Mouse (Mus musculus): ENCODE results near the gene Epha10. TPM values are rescaled to one million over a fixed set of nuclear protein-coding genes. Genes with fewer than 3 reads are reported as not detected.

Epha10 gene
- polyA plus RNA-seq (2014; fragmentation: Illumina TruSeq; extraction: RNeasy Lipid Tissue Mini Kit (QIAGEN cat#74804); ENCODE audit: low replicate concordance): not detected

GRCm38 (mm10) chr4:124880599-124880998 lies at the start of gene Epha10:
Gene Epha10, plus strand, starts transcription at chr4:124880899.

GRCm38 (mm10) chr4:124850261-124850913 lies 30.3 kb upstream of the Epha10 start, which contains the start of gene Yrdc:
Gene Yrdc, plus strand, starts transcription at chr4:124850679.

GRCm38 (mm10) chr4:124850933-124851658 lies 29.6 kb upstream of the Epha10 start, which contains the start of gene 1110065P20Rik:
Gene 1110065P20Rik, minus strand, starts transcription at chr4:124851196.

DNA sequence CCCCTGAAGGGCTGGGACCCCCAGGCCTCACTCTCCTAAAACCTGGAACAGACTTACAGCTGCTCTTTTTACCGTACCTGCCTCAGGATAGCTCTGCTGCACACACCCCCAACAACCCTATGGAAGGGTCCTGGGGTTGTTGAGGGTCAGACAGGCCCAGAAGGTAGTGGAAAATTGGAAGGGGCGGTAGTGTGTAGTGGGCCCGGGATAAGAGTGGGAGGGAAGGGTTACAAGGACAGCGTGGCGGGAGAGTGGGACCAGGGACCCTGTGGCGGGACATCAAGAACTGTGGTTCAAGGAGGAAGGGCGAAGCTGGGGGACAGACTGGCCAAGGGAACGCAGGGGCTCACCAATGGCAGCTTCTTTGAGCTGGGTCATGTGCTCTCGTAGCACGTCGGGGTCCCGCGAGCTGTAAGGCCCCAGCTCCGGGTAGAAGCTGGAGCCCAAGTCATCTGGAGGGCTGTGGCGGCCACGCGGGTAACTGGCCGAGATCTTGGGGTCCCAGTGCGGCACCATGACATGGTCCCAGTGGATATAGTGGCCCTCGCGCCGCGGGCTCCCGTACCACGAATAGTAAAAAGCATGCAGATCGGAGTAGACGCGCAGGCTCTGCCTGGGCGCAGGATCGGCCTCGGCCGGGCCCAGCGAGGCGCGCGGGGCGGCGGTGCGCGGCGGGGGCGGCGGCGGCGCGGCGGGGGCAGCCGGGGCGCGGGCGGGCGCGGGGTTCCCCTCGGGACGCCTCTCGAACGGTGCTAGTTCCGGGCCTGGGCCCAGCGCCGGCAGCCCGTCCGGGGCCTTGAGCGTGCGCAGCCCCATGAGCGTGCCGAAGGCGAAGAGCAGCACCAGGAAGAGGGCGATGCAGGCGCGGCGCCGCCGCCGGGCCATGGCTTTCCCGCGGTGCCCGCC lies 19.2 kb upstream of the Epha10 start, which contains the start of gene Maneal:
Gene Maneal (minus strand): TSS at position 889 of the 906 bp plus-strand sequence.

DNA sequence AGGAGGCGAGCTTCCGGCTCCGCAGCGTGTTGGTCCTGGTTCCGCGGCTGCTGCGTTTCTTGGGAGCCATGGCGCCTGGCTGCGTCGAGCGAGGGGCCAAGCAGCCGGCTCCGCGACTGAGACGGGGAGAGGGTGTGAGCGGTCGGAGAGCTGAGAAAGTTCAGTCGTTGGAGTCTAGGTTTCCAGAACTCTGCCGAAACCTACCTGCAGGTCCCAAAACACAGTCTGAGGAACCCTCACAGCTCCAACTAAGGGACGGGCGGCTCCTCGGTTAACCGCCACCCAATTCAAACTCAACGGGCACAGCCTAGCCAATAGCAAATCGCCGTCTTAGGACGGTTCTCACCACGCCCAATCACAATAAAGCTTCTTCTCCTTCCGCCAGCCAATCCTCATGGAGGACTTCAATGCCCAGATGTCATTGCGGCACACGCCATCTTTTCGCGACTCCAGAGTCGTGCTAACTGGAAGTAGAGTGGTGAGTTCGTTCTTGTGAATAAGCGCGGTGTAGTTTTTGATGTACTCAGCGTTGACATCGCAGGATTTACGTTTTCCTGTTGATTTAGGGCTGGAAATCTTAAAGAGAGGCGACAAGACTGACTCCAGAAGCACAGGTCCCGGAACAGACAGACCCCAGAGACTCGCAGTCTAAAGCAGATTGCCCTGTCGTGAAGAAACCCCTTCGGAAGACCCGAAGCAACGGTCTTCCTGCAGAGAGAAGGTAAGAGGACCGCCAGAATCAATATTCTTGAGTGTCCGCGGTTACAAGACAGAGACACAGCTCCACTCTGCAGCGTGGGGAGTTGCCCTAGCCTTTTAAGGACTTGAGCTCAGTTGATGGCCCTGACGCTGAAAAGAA lies 56.1 kb downstream of the Epha10 start, which contains the start of gene 9930104L06Rik:
Gene 9930104L06Rik (plus strand): TSS at position 436 of the 859 bp plus-strand sequence.

GRCm38 (mm10) chr4:124939211-124939610 lies 58.5 kb downstream of the Epha10 start, which contains the start of gene Cdca8:
Gene Cdca8, minus strand, starts transcription at chr4:124939311.

Other genes starting within 250 kb of the Epha10 start
- gene Pou3f1, start 224.1 kb upstream of the Epha10 start, polyA plus RNA-seq (2014; fragmentation: Illumina TruSeq; extraction: RNeasy Lipid Tissue Mini Kit (QIAGEN cat#74804); ENCODE audit: low replicate concordance): not detected
- gene Utp11, start 187.3 kb upstream of the Epha10 start, polyA plus RNA-seq (2014; fragmentation: Illumina TruSeq; extraction: RNeasy Lipid Tissue Mini Kit (QIAGEN cat#74804); ENCODE audit: low replicate concordance): 39.3 TPM
- not detected for gene Fhl3, start 180.2 kb upstream of the Epha10 start, polyA plus RNA-seq (2014; fragmentation: Illumina TruSeq; extraction: RNeasy Lipid Tissue Mini Kit (QIAGEN cat#74804); ENCODE audit: low replicate concordance)
- 25.0 TPM for gene Sf3a3, start 166.1 kb upstream of the Epha10 start, polyA plus RNA-seq (2014; fragmentation: Illumina TruSeq; extraction: RNeasy Lipid Tissue Mini Kit (QIAGEN cat#74804); ENCODE audit: low replicate concordance)
- gene Inpp5b, start 139.0 kb upstream of the Epha10 start, polyA plus RNA-seq (2014; fragmentation: Illumina TruSeq; extraction: RNeasy Lipid Tissue Mini Kit (QIAGEN cat#74804); ENCODE audit: low replicate concordance): 33.3 TPM
- gene Mtf1, start 78.8 kb upstream of the Epha10 start, polyA plus RNA-seq (2014; fragmentation: Illumina TruSeq; extraction: RNeasy Lipid Tissue Mini Kit (QIAGEN cat#74804); ENCODE audit: low replicate concordance): 16.4 TPM
- gene Yrdc, start 30.2 kb upstream of the Epha10 start, polyA plus RNA-seq (2014; fragmentation: Illumina TruSeq; extraction: RNeasy Lipid Tissue Mini Kit (QIAGEN cat#74804); ENCODE audit: low replicate concordance): 18.4 TPM
- gene 1110065P20Rik, start 29.7 kb upstream of the Epha10 start, polyA plus RNA-seq (2014; fragmentation: Illumina TruSeq; extraction: RNeasy Lipid Tissue Mini Kit (QIAGEN cat#74804); ENCODE audit: low replicate concordance): 0.71 TPM
- gene Maneal, start 18.7 kb upstream of the Epha10 start, polyA plus RNA-seq (2014; fragmentation: Illumina TruSeq; extraction: RNeasy Lipid Tissue Mini Kit (QIAGEN cat#74804); ENCODE audit: low replicate concordance): not detected
- 5.0 TPM for gene 9930104L06Rik, start 56.1 kb downstream of the Epha10 start, polyA plus RNA-seq (2014; fragmentation: Illumina TruSeq; extraction: RNeasy Lipid Tissue Mini Kit (QIAGEN cat#74804); ENCODE audit: low replicate concordance)
- gene Cdca8, start 58.4 kb downstream of the Epha10 start, polyA plus RNA-seq (2014; fragmentation: Illumina TruSeq; extraction: RNeasy Lipid Tissue Mini Kit (QIAGEN cat#74804); ENCODE audit: low replicate concordance): 37.2 TPM
- not detected for gene Rspo1, start 105.5 kb downstream of the Epha10 start, polyA plus RNA-seq (2014; fragmentation: Illumina TruSeq; extraction: RNeasy Lipid Tissue Mini Kit (QIAGEN cat#74804); ENCODE audit: low replicate concordance)
- 42.5 TPM for gene Gnl2, start 135.7 kb downstream of the Epha10 start, polyA plus RNA-seq (2014; fragmentation: Illumina TruSeq; extraction: RNeasy Lipid Tissue Mini Kit (QIAGEN cat#74804); ENCODE audit: low replicate concordance)
- not detected for gene Dnali1, start 184.8 kb downstream of the Epha10 start, polyA plus RNA-seq (2014; fragmentation: Illumina TruSeq; extraction: RNeasy Lipid Tissue Mini Kit (QIAGEN cat#74804); ENCODE audit: low replicate concordance)
- gene Snip1, start 185.8 kb downstream of the Epha10 start, polyA plus RNA-seq (2014; fragmentation: Illumina TruSeq; extraction: RNeasy Lipid Tissue Mini Kit (QIAGEN cat#74804); ENCODE audit: low replicate concordance): 12.2 TPM
- 19.3 TPM for gene Meaf6, start 204.2 kb downstream of the Epha10 start, polyA plus RNA-seq (2014; fragmentation: Illumina TruSeq; extraction: RNeasy Lipid Tissue Mini Kit (QIAGEN cat#74804); ENCODE audit: low replicate concordance)
- 0.15 TPM for gene Zc3h12a, start 246.9 kb downstream of the Epha10 start, polyA plus RNA-seq (2014; fragmentation: Illumina TruSeq; extraction: RNeasy Lipid Tissue Mini Kit (QIAGEN cat#74804); ENCODE audit: low replicate concordance)

All from small intestine, adult 10 weeks (tissue).